Mouse (Mus musculus) lung, adult 2 months (tissue): Measurements from ENCODE around the gene Maneal.

Experiments
- CTCF ChIP-seq: fragments of 200-500 bp; IDR thresholded peaks from 2 replicates; pipeline ENCODE4 v1.5.1; 2011; ENCODE audit warnings: mild to moderate bottlenecking, low read length, control low read depth; ENCODE audit not compliant: insufficient read depth
- POLR2A ChIP-seq: fragments of 200-500 bp; IDR thresholded peaks from 2 replicates; pipeline ENCODE4 v1.6.1; 2011; ENCODE audit warnings: low read depth, mild to moderate bottlenecking, control low read depth, low read length, borderline replicate concordance; ENCODE audit errors: extremely low read depth

DNA sequence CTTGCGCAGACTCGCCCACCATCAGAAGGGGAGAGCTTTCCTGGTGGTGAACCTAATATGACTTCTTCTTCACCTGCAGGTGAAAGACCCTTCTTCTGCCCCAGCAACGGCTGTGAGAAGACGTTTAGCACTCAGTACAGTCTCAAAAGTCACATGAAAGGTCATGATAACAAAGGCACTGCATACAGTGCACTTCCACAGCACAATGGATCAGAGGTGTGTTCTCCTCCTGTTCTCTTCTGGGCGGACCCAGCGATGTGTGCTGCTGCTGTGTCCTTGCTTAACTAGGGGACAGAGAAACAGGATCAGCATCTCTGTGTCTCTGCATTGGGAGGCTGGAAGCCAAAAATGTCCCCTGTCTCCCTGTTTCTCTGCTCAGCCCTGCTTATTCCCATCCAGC, 37.0 kb downstream of the Maneal start:
- no peak for TF ChIP-seq POLR2A
- TF ChIP-seq CTCF: no peak
